Mouse (Mus musculus) hindbrain, embryonic 11.5 days (tissue): Measurements from ENCODE around the gene Oas2. TPM values are rescaled to one million over a fixed set of nuclear protein-coding genes. Genes with fewer than 3 reads are reported as not detected.

Source experiments
- ATAC-seq: fragments of 200-750 bp; cut with Nextera tagmentation; 2 replicates; pipeline ENCODE4 v1.8.0; 2017; ENCODE audit warnings: mild to moderate bottlenecking, moderate TSS enrichment, moderate library complexity; ENCODE audit not compliant: low FRiP score
- DNase-seq: peaks from one replicate; pipeline ENCODE4 v3.0.0-alpha.2; 2015; ENCODE audit warnings: low spot score
- H3K27ac ChIP-seq: fragments of 300-500 bp; sonication (generic); 2 replicates; pipeline ENCODE4 v1.5.1; 2014; ENCODE audit warnings: mild to moderate bottlenecking, low read depth, low read length
- H3K27me3 ChIP-seq: fragments of 300-500 bp; sonication (generic); 2 replicates; pipeline ENCODE4 v1.6.1; 2014; ENCODE audit warnings: mild to moderate bottlenecking, low read length, moderate library complexity, mixed read lengths; ENCODE audit not compliant: control insufficient read depth, insufficient read depth
- H3K36me3 ChIP-seq: fragments of 300-500 bp; sonication (generic); 2 replicates; pipeline ENCODE4 v1.6.1; 2014; ENCODE audit warnings: mild to moderate bottlenecking, low read length, moderate library complexity, mixed read lengths; ENCODE audit not compliant: control insufficient read depth, insufficient read depth
- H3K4me1 ChIP-seq: fragments of 300-500 bp; sonication (generic); replicated peaks from 2 replicates; pipeline ENCODE4 v1.6.1; 2014; ENCODE audit warnings: low read length, mixed read lengths; ENCODE audit not compliant: control insufficient read depth, insufficient read depth
- H3K4me2 ChIP-seq: fragments of 300-500 bp; sonication (generic); replicated peaks from 2 replicates; pipeline ENCODE4 v1.6.1; 2014; ENCODE audit warnings: mild to moderate bottlenecking, low read depth, low read length
- H3K4me3 ChIP-seq: fragments of 300-500 bp; sonication (generic); 2 replicates; pipeline ENCODE4 v1.5.1; 2014; ENCODE audit warnings: low read depth, low read length
- H3K9ac ChIP-seq: fragments of 300-500 bp; sonication (generic); 2 replicates; pipeline ENCODE4 v1.6.1; 2014; ENCODE audit warnings: low read depth, low read length
- H3K9me3 ChIP-seq: fragments of 300-500 bp; sonication (generic); 2 replicates; pipeline ENCODE4 v1.6.1; 2016; ENCODE audit warnings: low read length; ENCODE audit not compliant: control insufficient read depth
- WGBS: fragments of 180-500 bp; shearing (Covaris S2); extraction: QIAGEN DNeasy Blood & Tissue Kit; methylation state at CpG from one replicate; pipeline ENCODE4 v1.1.7; 2014; 5-methylcytosine and 5-hydroxymethylcytosine counted together
- polyA plus RNA-seq: library from polyadenylated mRNA; unstranded; fragments of >200 nt; fragmentation: Nextera tagmentation; extraction: Ambion mirVana; gene quantifications from 2 replicates; pipeline ENCODE4 v1.2.1, GENCODE M21; 2014

Oas2 gene
- polyA plus RNA-seq, 1 experiment from 2014 or later: not detected

- 93% methylated on average over 5 of the region's 5 CpGs for WGBS
- Histone ChIP-seq H3K4me1 (no peaks in the 10 kb centered on the region; the same call in 1 of the 2 replicates), H3K9ac (no peak overlapping the region), H3K4me3 (no peak overlapping the region), H3K27me3 (peaks cover 19% of the 10 kb centered on the region), H3K4me2 (no peak overlapping the region), H3K36me3 (no peaks in the 10 kb centered on the region), H3K27ac (no peak overlapping the region), H3K9me3 (no peaks in the 10 kb centered on the region)
- ATAC-seq (no peak), DNase-seq (no peak)
These were observed 61.8 kb downstream of the Oas2 start for GRCm38 (mm10) chr5:120687897-120688296.

GRCm38 (mm10) chr5:120687484-120687851 lies 62.2 kb downstream of the Oas2 start:
- Histone ChIP-seq H3K36me3 (no peaks in the 10 kb centered on the region), H3K4me3 (no peak overlapping the region), H3K27me3 (peaks cover 21% of the 10 kb centered on the region), H3K27ac (no peak overlapping the region), H3K4me1 (no peaks in the 10 kb centered on the region; the same call in 1 of the 2 replicates), H3K9ac (no peak overlapping the region), H3K9me3 (no peaks in the 10 kb centered on the region), H3K4me2 (no peak overlapping the region)
- ATAC-seq (no peak), DNase-seq (no peak)
- 77% methylated on average over 3 of the region's 3 CpGs for WGBS

GRCm38 (mm10) chr5:120686749-120687483 lies 62.7 kb downstream of the Oas2 start:
- H3K4me2 ChIP-seq: no peak overlapping the region
- no peak overlapping the region for H3K9ac ChIP-seq
- H3K4me3 ChIP-seq: no peak overlapping the region
- H3K27ac ChIP-seq: no peak overlapping the region
- H3K36me3 ChIP-seq: no peaks in the 10 kb centered on the region
- no peak for ATAC-seq
- no peaks in the 10 kb centered on the region for H3K9me3 ChIP-seq
- H3K27me3 ChIP-seq: peaks cover 24% of the 10 kb centered on the region
- no peaks in the 10 kb centered on the region; the same call in 1 of the 2 replicates for H3K4me1 ChIP-seq
- no peak for DNase-seq
- 84% methylated on average over 6 of the region's 6 CpGs for WGBS

GRCm38 (mm10) chr5:120685678-120686077 lies 64.0 kb downstream of the Oas2 start:
- no peaks in the 10 kb centered on the region; the same call in 1 of the 2 replicates for H3K4me1 ChIP-seq
- H3K9ac ChIP-seq: no peak overlapping the region
- no peaks in the 10 kb centered on the region for H3K36me3 ChIP-seq
- no peaks in the 10 kb centered on the region for H3K9me3 ChIP-seq
- no peak overlapping the region for H3K27ac ChIP-seq
- H3K4me2 ChIP-seq: no peak overlapping the region
- 86% methylated on average over 8 of the region's 8 CpGs for WGBS
- ATAC-seq (no peak), DNase-seq (no peak)
- H3K4me3 ChIP-seq: no peak overlapping the region
- H3K27me3 ChIP-seq: peaks cover 29% of the 10 kb centered on the region

- no peak overlapping the region for H3K4me3 ChIP-seq
- DNase-seq (no peak), ATAC-seq (no peak)
- no peaks in the 10 kb centered on the region for H3K9me3 ChIP-seq
- no peaks in the 10 kb centered on the region; the same call in 1 of the 2 replicates for H3K4me1 ChIP-seq
- no peak overlapping the region for H3K27ac ChIP-seq
- no peak overlapping the region for H3K4me2 ChIP-seq
- H3K9ac ChIP-seq: no peak overlapping the region
- H3K27me3 ChIP-seq: peaks cover 29% of the 10 kb centered on the region
- H3K36me3 ChIP-seq: no peaks in the 10 kb centered on the region
- 8% methylated on average over 24 of the region's 24 CpGs for WGBS
These were observed 66.5 kb downstream of the Oas2 start for GRCm38 (mm10) chr5:120682982-120683771.

- whole genome bisulfite sequencing: 86% methylated on average over 18 of the region's 18 CpGs
- H3K27me3 ChIP-seq: peaks cover 26% of the 10 kb centered on the region
- no peaks in the 10 kb centered on the region for H3K36me3 ChIP-seq
- H3K4me1 ChIP-seq: no peaks in the 10 kb centered on the region; the same call in 1 of the 2 replicates
- no peak overlapping the region for H3K9ac ChIP-seq
- H3K4me2 ChIP-seq: no peak overlapping the region
- H3K27ac ChIP-seq: no peak overlapping the region
- DNase-seq (no peak), ATAC-seq (no peak)
- no peaks in the 10 kb centered on the region for H3K9me3 ChIP-seq
- no peak overlapping the region for H3K4me3 ChIP-seq
These were observed 68.7 kb downstream of the Oas2 start for GRCm38 (mm10) chr5:120680918-120681317.

Other genes starting within 250 kb of the Oas2 start
- gene Plbd2, start 246.2 kb downstream of the Oas2 start, polyA plus RNA-seq: 20.5 and 22.1 TPM in 2 replicates
- 1.5 and 2.1 TPM in 2 replicates for gene Slc8b1, start 238.7 kb downstream of the Oas2 start, polyA plus RNA-seq
- 12.5 and 15.6 TPM in 2 replicates for gene Tpcn1, start 161.2 kb downstream of the Oas2 start, polyA plus RNA-seq
- 1.1 and 1.4 TPM in 2 replicates for gene Iqcd, start 160.8 kb downstream of the Oas2 start, polyA plus RNA-seq
- gene Rita1, start 137.3 kb downstream of the Oas2 start, polyA plus RNA-seq: 9.3 and 10.5 TPM in 2 replicates
- gene Ddx54, start 137.1 kb downstream of the Oas2 start, polyA plus RNA-seq: 25.9 and 32.4 TPM in 2 replicates
- gene Cfap73, start 115.6 kb downstream of the Oas2 start, polyA plus RNA-seq: 0.54 and 0.82 TPM in 2 replicates
- gene Rasal1, start 101.0 kb downstream of the Oas2 start, polyA plus RNA-seq: not detected in 2 replicates
- gene Dtx1, start 37.9 kb downstream of the Oas2 start, polyA plus RNA-seq: 4.6 and 5.0 TPM in 2 replicates
- gene Oas3, start 27.8 kb upstream of the Oas2 start, polyA plus RNA-seq: 0.15 and 0.21 TPM in 2 replicates
- 0.13 and 0.29 TPM in 2 replicates for gene Oas1e, start 45.7 kb upstream of the Oas2 start, polyA plus RNA-seq
- gene Oas1c, start 62.7 kb upstream of the Oas2 start, polyA plus RNA-seq: 0.26 and 0.45 TPM in 2 replicates
- gene Oas1f, start 97.5 kb upstream of the Oas2 start, polyA plus RNA-seq: not detected in 2 replicates
- gene Oas1h, start 111.6 kb upstream of the Oas2 start, polyA plus RNA-seq: not detected in 2 replicates
- gene Oas1g, start 137.8 kb upstream of the Oas2 start, polyA plus RNA-seq: 0.15 TPM in 1 of 2 replicates, not detected in the other
- 1.0 TPM in 2 replicates for gene Oas1a, start 157.7 kb upstream of the Oas2 start, polyA plus RNA-seq
- not detected in 2 replicates for gene Oas1d, start 164.7 kb upstream of the Oas2 start, polyA plus RNA-seq